Mouse (Mus musculus): Measurements from ENCODE around the gene Fbxo44. TPM values are rescaled to one million over a fixed set of nuclear protein-coding genes. Genes with fewer than 3 reads are reported as not detected.
"Not testable (repeated sequence)": the region's sequence is repeated elsewhere in the genome, so short reads cannot be mapped to it uniquely, and the experiment has no call there.

The Fbxo44 gene
- total RNA-seq (2021) = 100 to 1,000 TPM; 136 to 141 TPM
- long read RNA-seq, experiment 1, transcript Fbxo44-202 (5 exons, 1,034 nt) = minor isoform, 18 of 110 reads
- long read RNA-seq, experiment 1, transcript Fbxo44-201 (6 exons, 1,829 nt) = major isoform, 52 of 110 reads
- long read RNA-seq, experiment 1, partial matches to known transcripts = 5 of 110 reads
- long read RNA-seq, experiment 1, other reads (novel, unspliced or antisense) = 29 of 110 reads
- long read RNA-seq, experiment 2, transcript Fbxo44-201 (6 exons, 1,829 nt) = major isoform, 53 of 136 reads
- long read RNA-seq, experiment 2, transcript Fbxo44-209 (6 exons, 823 nt) = minor isoform, 8 of 136 reads
- long read RNA-seq, experiment 2, transcript Fbxo44-202 (5 exons, 1,034 nt) = minor isoform, 35 of 136 reads
- long read RNA-seq, experiment 2, partial matches to known transcripts = 1 of 136 reads
- long read RNA-seq, experiment 2, other reads (novel, unspliced or antisense) = 37 of 136 reads

- peak in 1 of 2 experiments; percentile 48 for DNase-seq (ENCODE audit: low spot score in 2 of 2)
- Histone ChIP-seq H3K4me3 (peak within 1 kb of the TSS; percentile 90), H3K27ac (peak within 1 kb of the TSS; percentile 97)
- no peak for TF ChIP-seq CTCF (conservative IDR thresholded peaks at IDR 0.05)
Observed at GRCm38 (mm10) chr4:148160436-148161390, at the start of gene Fbxo44, which contains the start of gene Fbxo2. TSS of gene Fbxo44 (minus strand) at chr4:148160482. TSS of gene Fbxo2 (plus strand) at chr4:148160621.

DNA sequence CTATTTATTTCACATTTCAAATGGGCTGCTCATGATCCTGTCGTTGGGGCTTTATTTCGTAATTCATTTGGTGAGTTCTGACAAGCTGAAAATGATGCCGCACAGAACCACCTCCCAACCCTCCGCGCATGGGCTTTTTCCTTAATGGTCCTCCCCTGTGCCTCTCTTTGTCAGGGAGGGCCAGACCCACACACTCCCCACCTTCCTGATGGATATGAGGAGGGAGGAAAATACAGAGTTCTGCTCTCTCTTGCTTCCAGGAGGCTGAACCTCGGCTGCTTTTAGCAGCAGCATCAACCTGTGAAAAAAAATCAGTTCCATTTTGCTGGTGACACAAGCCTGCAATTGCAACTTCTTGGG is 44.6 kb upstream of the Fbxo44 start:
- TF ChIP-seq CTCF (conservative IDR thresholded peaks at IDR 0.05) = no peak
- no peak overlapping the region for H3K27ac ChIP-seq
- DNase-seq (ENCODE audit: low spot score in 2 of 2) = no peak
- no peak overlapping the region for H3K4me3 ChIP-seq

DNA sequence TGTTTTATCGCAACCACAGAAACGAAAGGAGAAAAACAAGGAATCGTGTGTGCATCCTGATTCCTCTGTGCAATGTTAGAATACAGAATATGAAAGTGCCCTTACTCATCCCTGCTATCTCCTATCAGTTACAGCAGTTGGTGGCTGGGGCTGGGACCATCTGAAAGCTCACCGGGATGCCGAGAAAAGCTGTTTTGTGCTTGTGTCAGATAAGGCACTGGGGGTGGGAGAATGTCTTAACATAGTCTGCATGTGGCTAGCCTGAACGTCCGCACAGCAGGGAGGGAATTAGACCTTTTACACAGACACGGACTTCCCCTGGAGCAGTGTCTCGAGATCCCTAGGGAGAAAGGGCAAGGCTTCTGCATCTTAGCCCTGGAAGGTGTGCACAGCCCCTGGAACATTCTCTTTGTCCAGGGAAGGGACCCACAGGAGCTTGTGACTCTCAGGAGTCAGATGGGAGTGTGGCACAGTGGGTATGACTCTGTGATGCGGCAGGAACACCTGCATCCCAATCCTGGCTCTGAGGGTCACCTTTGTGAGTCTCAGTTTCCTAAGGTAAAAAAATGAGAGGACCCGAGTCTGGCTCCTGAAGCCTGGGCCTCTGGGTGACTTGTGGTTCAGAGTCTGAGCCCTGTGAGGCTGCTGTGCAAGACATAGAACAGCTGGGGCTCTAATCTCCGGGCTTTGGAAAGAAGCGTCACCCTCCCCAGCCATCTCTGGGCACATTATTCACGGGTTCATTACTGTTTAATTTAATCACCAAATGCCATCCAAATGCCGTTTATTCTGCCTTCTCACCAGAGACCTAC is 44.0 kb upstream of the Fbxo44 start:
- no peak for DNase-seq (ENCODE audit: low spot score in 2 of 2)
- no peak for TF ChIP-seq CTCF (conservative IDR thresholded peaks at IDR 0.05)
- H3K4me3 ChIP-seq = no peak overlapping the region
- H3K27ac ChIP-seq = no peak overlapping the region

DNA sequence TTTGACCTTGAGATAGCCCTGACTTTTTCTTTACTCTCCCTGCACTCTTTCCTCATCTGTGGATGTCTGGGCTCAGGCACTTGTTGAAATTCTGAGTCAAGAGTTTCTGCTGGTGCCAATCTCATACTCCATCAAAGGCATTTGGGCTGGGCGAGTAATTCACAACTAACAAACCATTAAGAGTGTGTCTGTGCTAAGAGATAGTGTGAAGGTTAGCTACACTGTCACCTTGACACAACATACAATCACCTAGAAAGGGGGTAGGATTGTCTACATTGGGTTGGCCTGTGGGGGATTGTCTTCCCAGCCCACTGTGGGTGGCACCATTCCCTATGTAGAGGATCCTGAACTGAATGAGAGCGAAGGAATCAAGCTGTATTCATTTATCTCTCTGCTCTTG is 43.3 kb upstream of the Fbxo44 start:
- no peak for TF ChIP-seq CTCF (conservative IDR thresholded peaks at IDR 0.05)
- Histone ChIP-seq H3K4me3 (no peak overlapping the region), H3K27ac (no peak overlapping the region)
- no peak for DNase-seq (ENCODE audit: low spot score in 2 of 2)

GRCm38 (mm10) chr4:148198721-148199120 is 38.4 kb upstream of the Fbxo44 start:
- H3K27ac ChIP-seq = no peak overlapping the region
- no peak for TF ChIP-seq CTCF (conservative IDR thresholded peaks at IDR 0.05)
- H3K4me3 ChIP-seq = no peak overlapping the region
- no peak for DNase-seq (ENCODE audit: low spot score in 2 of 2)

GRCm38 (mm10) chr4:148194400-148194799 is 34.1 kb upstream of the Fbxo44 start:
- no peak for TF ChIP-seq CTCF (conservative IDR thresholded peaks at IDR 0.05)
- Histone ChIP-seq H3K4me3 (no peak overlapping the region), H3K27ac (no peak overlapping the region)
- no peak for DNase-seq (ENCODE audit: low spot score in 2 of 2)

DNA sequence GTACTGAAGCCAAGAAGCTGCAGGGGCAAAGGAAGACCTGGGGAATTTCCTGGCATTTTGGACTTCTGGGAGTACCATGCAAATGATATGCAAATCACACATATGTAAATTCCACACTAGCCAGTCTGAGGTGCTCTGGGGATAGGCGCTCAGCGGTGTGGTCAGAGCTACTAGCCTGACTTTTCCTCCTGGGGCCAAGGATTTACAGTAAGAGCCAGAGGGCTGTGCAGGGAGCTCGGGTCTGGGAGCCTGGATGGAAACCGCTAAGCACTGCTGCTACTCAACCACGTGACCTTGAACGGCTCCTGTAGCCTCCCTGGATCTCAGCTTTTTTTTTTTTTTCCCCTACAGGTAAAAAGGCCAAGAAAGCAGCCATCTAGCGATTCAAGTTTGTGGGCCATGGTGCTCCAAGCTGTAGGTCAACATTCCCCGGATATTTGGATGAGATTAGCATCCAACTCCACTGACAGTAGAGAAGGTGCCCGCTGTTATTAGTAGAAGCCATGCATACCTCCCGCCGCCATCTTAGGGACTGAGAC is 32.5 kb upstream of the Fbxo44 start:
- H3K4me3 ChIP-seq = no peak overlapping the region
- no peak for TF ChIP-seq CTCF (conservative IDR thresholded peaks at IDR 0.05)
- no peak overlapping the region for H3K27ac ChIP-seq
- no peak for DNase-seq (ENCODE audit: low spot score in 2 of 2)

DNA sequence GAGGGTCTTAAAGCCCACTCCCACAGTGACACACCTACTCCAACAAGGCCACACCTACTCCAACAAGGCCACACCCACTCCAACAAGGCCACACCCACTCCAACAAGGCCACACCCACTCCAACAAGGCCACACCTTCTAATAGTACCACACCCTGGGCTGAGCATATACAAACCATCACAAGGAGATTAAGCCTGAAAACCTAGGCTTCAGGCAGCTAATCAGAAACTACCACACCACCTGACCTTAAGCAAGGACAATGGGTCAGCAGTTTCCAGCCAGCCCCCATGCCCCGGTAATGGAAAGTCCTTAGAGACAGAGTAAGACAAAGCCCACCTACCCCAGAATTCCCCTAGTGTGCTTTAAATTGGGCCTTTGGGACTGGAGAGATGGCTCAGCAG is 28.5 kb upstream of the Fbxo44 start:
- not testable (repeated sequence) for H3K27ac ChIP-seq, H3K4me3 ChIP-seq

GRCm38 (mm10) chr4:148185819-148186218 is 25.5 kb upstream of the Fbxo44 start:
- Histone ChIP-seq H3K4me3 (no peak overlapping the region), H3K27ac (no peak overlapping the region)
- peak; percentile 58 for TF ChIP-seq CTCF (conservative IDR thresholded peaks at IDR 0.05)
- no peak for DNase-seq (ENCODE audit: low spot score in 2 of 2)

More for the DNA sequence above, 28.5 kb upstream of the Fbxo44 start:
- DNase-seq (ENCODE audit: low spot score in 2 of 2) = not testable (repeated sequence)

DNA sequence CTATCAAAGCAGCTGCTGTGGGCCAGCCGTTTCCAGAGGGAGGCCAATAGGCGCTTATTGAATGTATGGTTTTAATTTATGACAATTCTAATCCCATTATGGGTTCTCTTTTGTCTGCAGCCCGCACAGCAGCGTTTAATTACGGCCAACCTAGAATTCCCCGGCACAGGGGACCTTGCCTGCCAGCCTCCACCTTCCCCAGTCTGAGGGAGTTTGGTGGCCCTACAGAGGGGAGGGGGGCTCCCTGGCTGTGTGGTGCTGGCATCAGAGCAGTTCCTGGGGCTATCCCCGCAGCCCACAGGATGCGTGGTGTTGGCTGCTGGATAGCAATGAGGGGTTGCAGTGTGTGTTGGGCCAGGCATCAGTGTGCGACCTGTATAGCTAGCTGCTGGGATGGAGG is 24.3 kb upstream of the Fbxo44 start:
- Histone ChIP-seq H3K27ac (no peak overlapping the region), H3K4me3 (no peak overlapping the region)
- TF ChIP-seq CTCF (conservative IDR thresholded peaks at IDR 0.05) = no peak
- DNase-seq (ENCODE audit: low spot score in 2 of 2) = no peak

DNA sequence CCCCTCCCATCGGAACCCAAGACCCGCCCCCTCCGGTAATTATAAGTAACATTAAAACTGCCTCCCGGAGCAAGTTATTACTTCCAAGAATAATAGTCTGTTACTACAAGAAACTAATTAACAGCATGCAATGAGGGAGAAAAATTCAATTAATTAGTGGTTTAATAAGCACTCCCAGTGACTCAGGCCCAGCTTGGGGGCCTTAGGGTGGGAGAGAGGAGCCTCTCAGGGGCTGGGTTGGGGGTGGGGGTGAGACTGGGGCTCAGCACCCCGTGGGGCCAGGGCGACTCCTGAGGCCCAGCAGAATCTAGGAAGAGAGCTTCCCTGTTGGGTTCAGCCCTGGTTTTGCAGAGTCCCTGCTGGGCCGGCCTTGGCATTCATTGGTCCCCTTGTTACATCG is 22.1 kb upstream of the Fbxo44 start:
- DNase-seq (ENCODE audit: low spot score in 2 of 2) = no peak
- Histone ChIP-seq H3K27ac (0 out of 2 replicates have a peak overlapping the region, but pooled peaks have one; percentile 23), H3K4me3 (no peak overlapping the region)
- no peak for TF ChIP-seq CTCF (conservative IDR thresholded peaks at IDR 0.05)

DNA sequence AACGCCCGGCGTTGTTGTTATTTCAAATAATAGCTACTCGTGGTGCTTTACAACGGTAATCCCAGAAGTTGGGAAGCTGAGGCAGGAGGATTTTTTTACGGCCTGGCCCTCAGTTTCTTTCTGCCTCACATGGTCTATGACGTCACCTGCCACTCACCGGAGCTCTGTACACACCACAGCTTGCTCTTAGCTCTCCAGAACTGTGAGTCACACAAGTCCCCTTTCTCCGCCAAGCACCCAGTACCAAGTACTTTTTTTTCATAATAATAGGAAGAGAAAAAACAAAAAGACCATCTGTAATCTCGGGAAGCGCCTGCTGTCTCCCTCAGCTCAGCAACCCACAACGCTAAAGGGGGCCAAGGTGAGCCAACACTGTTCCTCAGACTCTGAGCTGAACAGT is 21.2 kb upstream of the Fbxo44 start:
- peak; percentile 38 to 74 for DNase-seq (ENCODE audit: low spot score in 2 of 2)
- H3K27ac ChIP-seq = peak overlapping the region; percentile 70
- H3K4me3 ChIP-seq = no peak overlapping the region
- no peak for TF ChIP-seq CTCF (conservative IDR thresholded peaks at IDR 0.05)
